Mouse (Mus musculus) thymus, postnatal 0 days (tissue): ENCODE measurements around the gene Hpca. TPM values are rescaled to one million over a fixed set of nuclear protein-coding genes. Genes with fewer than 3 reads are reported as not detected.

Experiments used
- DNase-seq: peaks from one replicate; pipeline ENCODE4 v3.0.0-alpha.2; 2015; ENCODE audit warnings: low spot score
- polyA plus RNA-seq: library from polyadenylated mRNA; unstranded; fragments of >200 nt; fragmentation: Nextera tagmentation; extraction: Ambion mirVana; gene quantifications from 2 replicates; pipeline ENCODE4 v1.2.1, GENCODE M21; 2015

Gene Hpca
- polyA plus RNA-seq: 0.29 and 0.31 TPM in 2 replicates

DNA sequence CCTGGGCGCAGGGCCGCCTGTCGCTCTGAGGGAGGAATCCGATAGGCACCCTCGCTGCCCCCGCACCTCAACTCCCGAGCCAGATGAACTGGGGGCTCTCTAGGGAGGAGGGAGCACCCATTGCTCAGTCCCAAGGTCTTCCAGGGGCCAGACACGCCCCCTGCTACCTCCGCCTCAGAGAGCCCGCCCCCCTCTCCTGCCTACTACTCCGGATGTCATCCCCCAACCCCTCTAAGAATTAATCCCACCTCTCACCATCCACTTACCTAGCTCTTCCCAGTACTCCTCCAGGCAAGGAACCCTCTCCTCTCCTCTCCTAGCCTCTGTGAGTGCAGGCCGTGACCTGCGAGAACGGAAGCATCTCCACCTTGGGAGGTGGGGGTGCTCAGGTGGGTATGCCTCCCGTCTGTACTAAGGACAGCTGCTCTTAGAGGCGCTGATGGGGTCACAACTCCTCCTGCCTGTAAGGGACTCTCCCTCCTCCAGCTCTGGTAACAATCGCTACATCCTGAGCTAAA lies at the start of gene Hpca:
Gene Hpca (minus strand): TSS at position 468 of the 518 bp plus-strand sequence.
- DNase-seq: no peak

DNA sequence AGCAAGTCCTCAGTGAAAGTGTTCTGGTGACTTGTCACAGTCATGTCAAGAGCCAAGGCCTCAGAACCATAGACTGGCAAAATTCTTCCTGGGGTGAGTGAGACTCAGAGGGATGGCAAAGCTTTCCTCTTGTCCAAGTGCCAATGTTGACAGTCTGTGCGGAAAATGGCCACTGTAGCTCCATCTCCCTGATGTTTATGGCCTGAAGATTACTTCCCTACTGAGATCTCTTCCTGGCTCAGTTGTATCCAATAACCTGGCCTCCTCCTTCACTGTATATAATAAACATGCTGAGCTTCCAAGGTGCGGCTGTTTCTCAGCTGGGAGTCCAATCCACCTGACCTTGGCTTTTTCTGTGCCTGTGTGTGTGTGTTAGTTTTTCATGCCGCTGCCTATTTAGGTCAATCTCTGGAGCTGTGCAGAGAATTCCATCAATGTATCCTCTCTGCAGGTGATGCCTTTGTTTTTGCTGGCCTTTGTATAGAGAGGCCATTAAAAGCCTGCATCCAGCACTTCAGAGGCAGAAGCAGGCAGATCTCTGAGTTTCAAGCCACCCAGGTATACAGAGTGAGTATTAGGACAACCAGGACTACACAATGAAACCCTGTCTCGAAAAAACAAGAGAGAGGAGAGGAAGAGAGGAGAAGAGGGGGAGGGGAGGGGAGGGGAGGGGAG lies 39.9 kb upstream of the Hpca start:
- DNase-seq: no peak

DNA sequence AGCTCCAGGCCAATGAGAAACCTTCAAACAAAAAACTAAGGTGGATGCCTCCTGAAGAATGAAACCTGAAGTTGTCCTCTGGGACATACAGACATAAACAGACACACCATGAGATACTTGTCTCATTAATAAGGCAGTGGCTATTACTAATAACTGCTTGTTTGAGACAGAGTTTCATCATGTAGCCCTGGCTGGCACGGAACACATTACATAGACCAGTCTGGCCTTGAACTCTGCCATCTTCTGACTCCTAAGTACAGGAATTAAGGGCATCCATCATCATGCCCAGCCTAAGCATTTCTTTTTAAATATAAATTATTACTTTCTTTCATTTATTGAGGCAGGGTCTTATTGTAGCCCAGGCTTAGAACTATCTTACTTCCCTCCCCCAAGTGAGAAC lies 39.2 kb upstream of the Hpca start:
- DNase-seq: no peak

DNA sequence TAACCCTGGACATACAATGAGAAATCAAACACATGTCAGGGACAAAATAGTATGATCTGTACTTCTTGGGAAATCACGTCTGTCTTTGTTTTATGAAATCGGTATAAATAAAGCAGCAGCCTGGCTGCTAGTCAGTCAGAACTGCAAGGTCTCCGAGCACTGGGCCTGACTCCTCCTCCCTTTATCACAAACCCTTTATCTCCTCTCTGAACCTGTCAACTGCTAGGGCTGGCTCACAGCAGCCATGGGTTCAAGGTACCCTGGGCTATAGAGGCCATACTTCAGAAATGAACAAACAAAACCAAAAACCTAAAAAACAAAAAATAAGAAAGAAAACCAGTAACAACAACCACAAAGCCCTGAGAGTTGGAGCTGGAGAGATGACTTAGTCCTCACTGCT lies 36.7 kb upstream of the Hpca start:
- DNase-seq: no peak

DNA sequence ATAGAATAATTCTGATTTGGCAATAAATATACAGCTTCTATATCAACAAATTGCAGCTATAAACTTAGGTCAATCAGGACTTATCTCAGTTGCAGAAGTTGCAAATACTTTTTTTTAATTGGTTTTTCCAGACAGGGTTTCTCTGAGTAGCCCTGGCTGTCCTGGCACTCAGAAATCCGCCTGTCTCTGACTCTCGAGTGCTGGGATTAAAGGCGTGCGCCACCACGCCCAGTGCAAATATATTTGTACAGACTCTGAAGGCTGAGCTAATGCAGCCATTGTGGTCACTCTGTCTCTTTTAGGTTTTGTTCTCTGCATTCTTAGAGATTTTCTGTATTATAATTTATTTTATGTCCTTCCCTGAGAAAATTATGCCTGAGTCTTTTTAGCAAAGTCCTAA lies 35.7 kb upstream of the Hpca start:
- no peak for DNase-seq

DNA sequence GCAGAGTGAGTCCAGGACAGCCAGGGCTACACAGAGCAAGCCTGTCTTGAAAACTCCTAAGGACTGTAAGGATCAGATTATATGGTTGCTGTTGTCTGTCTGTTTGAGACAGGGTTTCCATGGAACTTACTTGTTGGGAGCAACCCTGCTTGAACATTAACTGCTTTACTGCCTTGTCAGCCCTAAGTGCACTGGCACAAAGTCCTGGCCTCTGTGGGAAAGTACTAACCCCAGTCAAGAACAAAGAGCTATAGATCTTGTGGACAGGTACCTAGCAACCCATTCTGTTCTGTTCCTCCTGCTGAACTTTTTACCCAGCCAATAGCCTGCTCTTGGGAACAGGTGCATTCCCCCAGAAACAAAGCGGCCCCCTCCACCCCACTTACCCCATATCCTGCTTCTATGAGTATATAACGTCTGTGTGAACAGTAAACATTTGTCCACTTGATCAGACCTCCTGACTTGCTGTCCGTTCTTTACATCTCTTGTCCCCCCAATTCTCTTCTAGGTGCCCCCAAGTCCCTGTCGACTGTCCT lies 29.5 kb upstream of the Hpca start:
- DNase-seq: no peak

DNA sequence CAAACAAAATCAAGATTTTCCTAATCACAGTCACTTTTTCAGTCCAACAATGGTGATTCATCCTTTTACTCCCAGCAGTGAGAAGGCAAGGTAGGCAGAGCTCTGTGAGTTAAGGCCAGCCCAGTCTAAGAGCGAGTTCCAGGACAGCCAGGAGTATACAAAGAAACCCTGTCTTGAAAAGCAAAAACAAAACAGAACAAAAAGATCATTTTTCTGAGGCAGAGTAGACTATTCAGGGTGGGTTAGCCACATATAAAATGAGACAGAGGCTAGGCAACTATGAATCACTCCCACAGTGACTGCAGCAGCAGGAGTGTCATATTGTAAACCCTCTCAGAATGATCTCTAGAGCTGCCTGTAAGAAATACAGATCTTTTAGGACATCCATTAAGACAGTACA lies 27.5 kb upstream of the Hpca start:
- no peak for DNase-seq

DNA sequence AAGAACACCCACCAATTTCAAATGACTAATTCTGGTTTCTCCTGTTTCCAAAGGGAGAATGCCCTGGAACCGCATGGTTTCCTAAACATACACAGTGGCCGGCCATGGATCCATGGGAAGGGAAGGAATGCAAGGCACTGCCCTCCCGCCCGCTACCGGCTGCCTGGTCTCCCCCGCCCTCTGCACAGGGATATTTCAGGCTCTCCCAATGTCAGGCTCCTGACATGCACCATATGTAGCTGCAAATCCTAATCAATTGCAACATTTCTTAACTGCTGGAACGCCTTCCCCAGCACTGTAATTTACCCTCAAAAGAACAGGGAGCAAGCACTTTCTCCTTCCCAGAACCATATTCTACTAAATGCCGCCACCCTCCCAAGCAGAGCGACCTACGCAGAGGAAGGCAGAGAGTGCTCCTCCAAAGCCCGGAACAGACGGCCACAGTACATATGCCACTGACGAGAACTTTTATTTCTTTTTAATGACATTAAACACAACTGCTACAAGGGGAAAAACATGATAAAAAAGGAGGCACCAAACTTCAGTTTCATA lies 25.8 kb upstream of the Hpca start:
- no peak for DNase-seq

DNA sequence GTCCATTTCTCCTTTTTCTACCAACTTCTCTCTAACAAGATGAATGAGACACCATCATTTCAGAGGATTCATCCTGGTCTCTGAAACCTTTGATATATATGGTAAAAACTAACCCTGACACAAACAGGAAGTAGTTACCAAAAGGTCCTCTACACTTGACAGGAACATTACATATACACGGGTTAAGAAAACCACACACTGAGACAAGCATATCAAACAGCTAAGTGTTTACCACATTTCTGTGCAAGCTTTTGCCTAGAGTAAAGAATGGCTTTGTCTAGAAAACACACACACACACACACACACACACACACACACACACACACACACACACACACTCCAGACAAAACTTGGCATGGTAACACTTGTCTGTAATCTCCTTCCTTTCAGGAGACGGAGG lies 24.6 kb upstream of the Hpca start:
- peak; percentile 12 for DNase-seq

DNA sequence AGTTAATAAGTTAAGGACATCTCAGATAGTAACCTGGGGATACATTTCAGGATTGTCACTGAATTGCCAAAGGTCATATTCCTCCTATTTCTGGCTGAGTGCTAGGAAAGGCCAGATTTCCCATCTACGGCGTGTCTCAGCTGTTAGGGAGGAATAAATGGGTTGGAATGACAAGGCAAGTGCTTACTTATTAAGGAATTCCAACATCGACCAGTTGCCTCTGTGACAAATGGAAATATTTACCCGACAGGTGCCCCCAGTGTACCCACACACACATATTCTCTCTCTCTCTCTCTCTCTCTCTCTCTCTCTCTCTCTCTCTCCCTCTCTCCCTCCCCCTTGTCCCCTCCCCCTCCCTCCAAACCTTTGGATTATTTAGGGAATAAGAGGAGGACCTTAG lies 24.1 kb upstream of the Hpca start:
- no peak for DNase-seq

DNA sequence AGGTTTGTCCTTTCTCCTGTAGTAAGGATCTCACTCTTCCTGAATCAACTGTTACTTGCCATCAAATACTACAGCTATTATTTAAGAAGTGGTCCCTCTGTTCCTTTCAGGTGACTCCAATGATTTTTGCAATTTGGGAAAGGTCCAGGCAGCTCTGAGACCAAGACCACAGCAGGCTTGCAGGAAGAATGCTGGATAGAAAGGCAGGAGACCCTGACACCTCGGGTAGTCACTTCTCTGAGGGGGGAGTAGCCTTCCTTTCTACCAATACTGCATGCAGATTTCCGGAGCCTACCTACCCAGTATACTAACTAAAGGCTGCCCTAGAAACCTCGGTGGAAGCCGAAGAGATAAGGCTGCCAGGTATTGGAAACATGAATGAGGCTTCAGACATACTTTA lies 23.6 kb upstream of the Hpca start:
- DNase-seq: no peak

DNA sequence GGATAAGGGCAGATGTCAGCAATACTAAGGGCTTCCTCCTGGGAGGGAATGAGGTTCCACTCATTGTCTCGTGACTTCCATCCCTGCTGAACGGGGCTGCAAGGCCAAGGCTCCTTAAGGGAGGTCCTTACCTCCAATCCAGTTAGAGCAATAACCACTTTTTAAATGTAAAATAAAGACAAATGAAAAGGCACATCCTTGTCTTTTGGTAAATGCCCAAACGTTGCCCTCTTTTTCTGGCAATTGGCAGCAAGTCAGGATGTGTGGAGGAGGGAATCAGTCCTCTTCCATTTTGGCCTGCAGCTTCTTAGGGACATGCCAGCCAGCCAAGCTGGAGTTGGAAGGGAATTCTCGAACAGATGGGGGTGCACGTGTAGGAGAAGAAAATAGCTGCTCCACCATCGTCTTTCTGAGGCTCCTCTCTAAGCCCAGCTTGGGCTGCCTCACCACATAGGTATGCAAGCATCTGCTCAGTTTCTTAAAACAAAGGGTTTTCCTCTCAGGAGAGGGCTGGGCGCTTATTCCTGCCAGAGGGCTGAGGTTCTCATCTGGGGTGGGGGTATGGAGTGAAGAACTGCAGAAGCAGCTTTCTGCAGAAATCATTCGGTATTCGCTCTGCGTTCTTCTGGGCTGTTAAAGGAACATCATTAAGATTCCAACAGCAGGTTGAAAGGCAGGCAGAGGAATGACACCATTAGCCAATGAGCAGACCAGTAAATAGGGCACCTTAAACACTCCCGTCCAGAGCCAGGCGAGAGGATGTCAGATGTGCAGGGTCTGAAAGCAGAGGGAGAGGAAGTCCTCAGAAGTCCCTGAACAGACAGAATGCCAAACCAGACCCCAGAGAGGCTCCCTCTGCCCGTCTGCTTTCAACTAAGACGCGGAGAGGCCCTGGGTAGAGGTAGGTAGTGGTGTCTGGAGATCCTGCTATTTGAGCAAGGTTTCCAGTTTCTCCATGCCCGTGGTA lies 22.8 kb upstream of the Hpca start:
- DNase-seq: no peak

DNA sequence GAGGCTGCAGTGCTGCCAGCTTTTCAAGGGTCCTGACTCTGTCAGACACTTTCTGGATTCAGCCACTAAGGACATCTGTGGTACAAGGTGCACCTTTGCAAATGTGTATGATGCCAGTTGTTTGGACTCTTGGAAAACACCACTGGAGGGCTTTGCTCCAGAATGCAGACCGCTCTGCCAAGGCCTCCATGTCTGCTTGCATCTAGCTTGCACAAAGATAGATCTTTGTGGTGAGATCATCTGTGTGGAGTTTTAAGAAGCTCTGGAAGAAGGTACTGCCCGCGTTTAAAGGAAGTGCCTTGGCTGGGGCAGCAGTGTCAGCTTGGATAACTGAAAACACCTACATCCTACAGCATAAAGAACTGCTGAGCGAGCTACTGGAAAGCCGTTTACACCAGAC lies 21.7 kb upstream of the Hpca start:
- DNase-seq: peak; percentile 9

DNA sequence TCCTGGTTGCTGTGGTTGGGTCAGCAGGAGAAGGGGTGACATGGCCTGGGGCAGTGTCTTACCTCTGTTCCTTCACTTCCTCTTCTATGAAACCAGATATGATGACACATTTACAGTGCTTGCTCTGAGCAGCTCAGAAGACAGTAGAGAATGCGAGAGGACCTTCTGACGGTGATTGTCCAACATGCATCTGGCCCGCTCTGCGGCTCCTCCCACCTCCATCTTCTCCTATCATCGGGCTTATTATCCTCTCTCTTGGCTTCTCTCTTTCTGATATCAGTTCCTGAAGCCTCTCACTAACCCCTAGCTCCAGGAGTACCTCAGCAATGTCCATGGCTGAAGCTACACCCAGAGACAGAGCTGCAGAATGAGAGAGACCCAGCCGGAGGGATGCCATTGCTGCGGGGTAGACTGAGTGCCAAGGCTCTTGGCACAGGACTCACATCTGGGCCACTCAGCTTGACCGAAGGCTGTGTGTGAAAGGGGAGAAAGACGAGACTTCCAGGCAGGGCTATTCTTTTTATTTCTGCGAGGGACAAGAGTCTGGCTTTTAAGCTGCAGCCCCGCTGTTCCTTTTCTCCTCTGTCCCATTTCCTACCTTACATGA lies 20.7 kb upstream of the Hpca start:
- DNase-seq: no peak

DNA sequence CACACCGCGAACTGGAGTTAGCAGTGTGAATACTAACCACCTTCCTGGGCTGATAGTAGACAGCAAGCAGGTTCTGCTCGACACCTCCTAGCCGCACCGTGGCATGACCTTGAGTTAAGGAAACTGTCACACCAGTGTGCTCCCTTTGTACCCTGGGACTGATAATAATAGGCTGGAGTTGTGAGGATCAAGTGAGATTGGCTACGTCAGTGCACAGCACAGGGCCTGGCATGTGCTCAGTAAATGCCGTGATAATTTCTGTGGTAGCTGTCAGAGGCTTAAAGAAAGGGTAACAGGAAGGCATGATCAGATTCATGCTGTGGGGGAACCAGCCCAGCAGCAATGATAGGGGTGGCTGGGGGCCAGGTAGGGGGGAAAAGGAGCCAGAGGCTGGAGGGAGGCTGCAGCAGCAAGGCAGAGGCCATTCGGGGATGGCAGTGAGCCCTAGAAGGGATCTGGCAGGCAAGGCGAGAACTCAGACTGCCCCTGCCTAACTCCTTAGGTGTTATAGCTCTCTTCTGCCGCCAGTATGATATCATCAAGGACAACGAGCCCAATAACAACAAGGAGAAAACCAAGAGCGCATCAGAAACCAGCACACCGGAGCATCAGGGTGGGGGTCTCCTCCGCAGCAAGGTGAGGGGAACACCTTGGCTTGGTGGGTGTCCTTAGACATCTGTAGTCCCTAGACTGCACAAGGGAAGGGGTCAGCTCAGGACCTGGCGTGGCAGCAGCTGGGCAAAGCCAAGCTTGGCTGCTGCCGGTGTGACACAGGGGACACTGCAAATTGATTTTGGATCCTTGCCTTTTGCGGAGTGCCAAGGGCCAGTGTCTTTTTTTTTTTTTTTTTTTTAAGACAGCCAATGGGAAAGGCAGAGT lies 20.0 kb upstream of the Hpca start:
- no peak for DNase-seq

DNA sequence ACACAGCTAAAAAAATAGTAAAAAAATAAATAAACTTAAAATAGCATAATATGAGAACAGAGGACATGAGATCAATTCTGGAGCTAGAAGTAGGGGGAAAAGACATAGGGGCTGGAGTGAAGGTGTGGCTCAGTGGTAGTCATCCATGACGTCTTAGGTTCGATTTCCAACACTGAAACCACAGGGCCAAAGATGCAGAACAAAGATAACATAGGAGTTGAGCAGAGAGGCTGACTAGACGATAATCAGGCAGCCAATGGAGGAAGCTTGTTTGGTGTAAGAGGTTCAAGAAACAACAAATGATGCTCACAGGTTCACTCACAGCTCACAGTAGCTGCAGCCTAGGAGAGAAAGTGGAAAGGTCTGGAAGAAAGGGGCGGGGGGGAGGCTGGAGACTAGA lies 19.0 kb upstream of the Hpca start:
- no peak for DNase-seq

DNA sequence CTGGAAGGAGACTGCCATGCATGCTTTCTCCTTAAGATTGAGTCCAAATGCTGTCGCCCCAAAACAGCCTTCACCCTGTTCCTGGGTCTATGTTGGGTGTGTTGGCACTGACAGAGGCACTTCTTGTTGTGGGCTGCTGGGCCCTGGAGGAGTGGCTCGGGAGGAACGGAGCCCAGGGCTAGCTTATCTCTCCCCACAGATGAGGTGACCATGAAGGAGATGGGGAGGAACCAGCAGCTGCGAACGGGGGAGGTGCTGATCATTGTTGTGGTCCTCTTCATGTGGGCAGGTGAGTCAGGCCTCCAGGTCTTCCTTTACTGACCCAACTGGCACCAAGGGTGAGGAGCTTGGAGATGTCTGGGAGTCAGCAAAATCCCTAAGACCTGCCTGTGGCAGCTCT lies 17.8 kb upstream of the Hpca start:
- no peak for DNase-seq

DNA sequence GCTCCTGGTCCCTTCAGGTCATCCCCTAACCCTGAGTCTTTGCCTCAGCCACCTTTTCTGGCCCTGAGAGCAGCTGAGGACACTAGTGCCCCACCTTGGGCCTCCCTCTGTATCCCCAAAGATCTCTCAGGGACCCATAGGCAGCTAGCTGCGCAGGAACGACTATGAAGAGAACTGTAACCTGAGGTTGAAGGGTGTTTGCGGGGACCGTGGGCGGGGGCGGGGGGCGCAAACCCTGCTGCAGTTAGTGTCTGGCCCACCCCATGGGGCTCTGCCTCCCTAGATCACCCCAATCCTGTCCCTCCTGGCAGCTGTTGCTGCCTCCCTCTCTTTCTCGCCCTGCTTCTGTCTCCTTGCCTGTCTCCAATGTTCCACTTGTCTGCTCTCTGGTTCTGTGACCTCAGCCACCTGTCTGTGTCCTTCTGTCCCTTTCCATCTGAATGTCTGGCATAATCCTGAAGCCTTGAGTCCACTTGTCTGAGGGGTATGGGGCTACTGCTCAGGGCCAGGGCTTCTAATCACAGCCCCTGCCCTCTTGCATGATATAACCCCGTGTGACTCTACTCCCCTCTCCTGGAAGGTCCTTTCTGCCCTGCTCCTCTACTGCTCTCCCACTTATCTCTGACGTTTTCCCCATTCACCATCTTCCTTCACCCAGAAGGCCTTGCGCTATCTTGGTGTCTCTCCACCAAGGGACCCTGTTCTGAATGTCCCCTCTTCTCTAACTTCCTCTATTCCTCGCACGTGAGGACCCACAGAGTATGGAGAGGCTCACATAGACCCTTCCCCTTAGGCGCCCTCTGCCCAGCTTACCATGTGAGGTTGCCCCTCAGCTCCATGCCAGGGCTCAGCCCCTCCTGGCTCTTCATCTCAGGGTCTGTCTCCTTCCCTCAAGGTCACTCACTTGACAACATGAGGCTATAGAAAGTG lies 15.8 kb upstream of the Hpca start:
- no peak for DNase-seq
